Mouse (Mus musculus) left cerebral cortex, postnatal 4 days (tissue): ENCODE measurements at regions not wholly inside any gene's neighbourhood (a gene's known extent, or its start where the extent isn't known, plus 50 kb on each side); places are given as distances from the start of the nearest gene placed in this dataset.

Experiments used
- DNase-seq: peaks from one replicate; pipeline ENCODE4 v3.0.0-alpha.2; 2022
- intact Hi-C: fragments of 180-260 bp; cut with DNase I; formaldehyde crosslinking; loops from one replicate; pipeline ENCODE4 v1.15.1; 2025

DNA sequence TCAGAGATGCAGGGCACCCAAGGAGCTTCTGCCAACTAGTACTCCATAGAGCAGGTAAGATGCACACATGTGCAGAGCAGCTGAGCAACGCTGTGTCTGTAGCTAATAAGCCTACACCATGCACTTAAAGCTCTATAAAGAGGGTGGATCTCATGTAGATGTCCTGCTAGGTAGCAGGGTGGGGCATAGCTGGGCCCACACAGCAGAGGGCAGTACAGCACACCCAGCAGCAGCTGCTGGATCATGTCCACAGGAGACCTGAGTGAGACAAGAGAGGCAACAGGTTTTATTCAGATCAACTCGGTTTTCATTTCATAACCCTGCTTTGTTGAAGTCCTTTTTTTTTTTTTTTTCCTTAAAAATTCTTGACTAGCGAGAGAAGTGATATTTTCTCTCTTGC is 151.5 kb upstream of the Gm10181 start:
- intact Hi-C loops: no loop called here
- no peak for DNase-seq

DNA sequence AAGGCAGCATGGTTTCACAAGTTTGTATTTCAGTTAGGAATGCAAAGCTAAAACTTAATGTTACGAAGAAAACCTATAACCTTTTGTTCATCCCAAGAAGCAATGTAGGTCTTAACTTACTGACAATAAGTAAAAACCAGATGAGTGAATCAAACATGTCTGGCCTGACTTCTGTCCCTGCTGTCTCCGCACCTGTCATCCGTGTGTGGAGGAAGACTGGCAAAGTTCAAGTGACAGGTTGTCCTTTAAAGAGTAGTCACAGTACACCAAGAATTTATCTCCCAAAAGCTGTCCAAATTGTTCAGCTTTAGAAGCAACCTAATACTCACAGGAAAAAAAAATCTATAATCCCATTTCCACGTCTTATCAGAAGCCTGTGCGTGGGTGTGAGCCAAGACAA is 146.3 kb upstream of the Gm10181 start:
- DNase-seq: no peak
- intact Hi-C loops: no loop called here

DNA sequence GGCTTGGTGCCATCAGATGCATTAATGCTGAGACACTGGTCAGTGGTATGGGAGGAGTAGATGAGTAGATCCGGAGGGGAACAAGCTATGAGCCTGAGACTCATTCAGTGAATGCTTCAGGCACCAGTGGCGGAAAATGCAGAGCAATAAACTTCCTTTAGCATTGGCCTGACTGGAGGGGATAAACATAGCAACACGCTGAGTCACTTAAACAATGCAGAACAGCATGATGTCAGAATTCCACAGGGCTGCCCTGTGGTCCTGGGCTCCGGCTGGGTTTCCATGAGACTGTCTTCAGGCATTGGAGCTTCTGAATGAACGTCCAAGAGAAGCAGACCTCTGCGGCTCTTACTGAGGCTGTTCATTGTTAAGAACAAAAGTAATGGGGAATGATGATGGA is 145.4 kb upstream of the Gm10181 start:
- intact Hi-C loops: no loop called here
- no peak for DNase-seq

GRCm38 (mm10) chr9:24952516-24952915 is 136.7 kb upstream of the Gm10181 start:
- intact Hi-C loops: no loop called here
- no peak for DNase-seq

GRCm38 (mm10) chr9:24955641-24956040 is 133.6 kb upstream of the Gm10181 start:
- DNase-seq: no peak
- intact Hi-C loops: no loop called here

- DNase-seq: no peak
- intact Hi-C loops: no loop called here
Measured at GRCm38 (mm10) chr9:24956566-24956965, 132.7 kb upstream of the Gm10181 start.

- no peak for DNase-seq
Measured at GRCm38 (mm10) chr9:24963290-24963689, 125.9 kb upstream of the Gm10181 start.

GRCm38 (mm10) chr9:24967571-24967970 is 121.7 kb upstream of the Gm10181 start:
- intact Hi-C loops: no loop called here
- DNase-seq: peak; percentile 41

More at GRCm38 (mm10) chr9:24963290-24963689, 125.9 kb upstream of the Gm10181 start:
- intact Hi-C loops: no loop called here

- intact Hi-C loops: no loop called here
- peak; percentile 41 for DNase-seq
Measured at GRCm38 (mm10) chr9:24974021-24974741, 115.0 kb upstream of the Gm10181 start.

- DNase-seq: no peak
- intact Hi-C loops: no loop called here
Measured at GRCm38 (mm10) chr9:24982796-24983195, 106.4 kb upstream of the Gm10181 start.

DNA sequence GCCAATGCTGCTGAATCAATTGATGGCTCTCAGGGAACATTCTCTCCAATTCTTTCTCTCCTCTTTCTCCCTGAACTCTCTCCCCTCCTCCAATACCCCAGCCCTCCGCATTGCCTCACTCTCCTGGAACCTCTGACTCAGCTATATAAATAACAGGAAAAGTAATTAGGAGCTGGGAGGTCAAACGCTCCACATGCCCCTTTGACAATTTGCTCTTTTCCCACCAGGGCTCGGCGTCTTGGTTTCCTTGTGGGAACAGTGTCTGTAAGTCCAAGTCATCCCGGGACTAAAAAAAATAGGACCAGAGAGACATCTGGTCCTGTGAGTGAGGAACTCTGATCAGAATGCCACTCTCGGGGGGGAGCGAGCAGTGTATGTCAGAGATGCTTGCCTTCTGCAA is 94.7 kb upstream of the Gm10181 start:
- DNase-seq: no peak
- intact Hi-C loops: no loop called here

DNA sequence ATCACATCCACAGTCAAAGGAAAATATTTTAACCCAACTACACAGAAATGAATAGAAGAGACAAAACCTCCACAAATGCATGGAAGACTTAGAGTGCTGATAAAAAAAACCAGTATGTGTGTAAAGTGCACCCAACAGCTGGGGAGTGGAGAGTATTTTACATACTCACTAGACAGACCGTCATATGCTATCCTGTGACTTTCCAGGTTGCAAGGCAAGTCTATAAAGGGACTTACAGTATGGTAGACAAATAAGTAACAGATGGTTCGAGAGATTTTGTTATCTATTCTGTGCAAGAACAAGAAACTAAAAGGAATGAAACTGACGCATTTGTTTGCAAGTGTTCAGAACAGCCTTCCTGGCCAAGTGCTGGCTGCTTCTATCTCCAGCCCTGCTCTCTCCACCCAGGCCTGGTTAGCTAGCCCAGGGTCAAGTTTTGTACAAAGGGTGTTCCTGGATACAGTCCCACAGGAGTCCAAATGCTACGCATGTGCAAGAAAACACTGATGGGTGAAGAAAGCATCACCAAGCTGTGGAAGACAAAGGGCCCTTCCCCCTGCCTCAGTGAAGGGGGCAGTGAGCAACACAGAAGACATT is 68.0 kb upstream of the Gm10181 start:
- intact Hi-C loops: loop anchor here (10.0 kb wide), 1 partner anchor 246 kb away; the partner anchor contains the start of gene Tbx20
- DNase-seq: no peak

GRCm38 (mm10) chr9:25022439-25022838 is 66.8 kb upstream of the Gm10181 start:
- DNase-seq: no peak
- intact Hi-C loops: loop anchor here (10.0 kb wide), 1 partner anchor 248 kb away; the partner anchor contains the start of gene Tbx20

GRCm38 (mm10) chr9:25024486-25024885 is 64.7 kb upstream of the Gm10181 start:
- intact Hi-C loops: loop anchor here (10.0 kb wide), 1 partner anchor 250 kb away; the partner anchor contains the start of gene Tbx20

DNA sequence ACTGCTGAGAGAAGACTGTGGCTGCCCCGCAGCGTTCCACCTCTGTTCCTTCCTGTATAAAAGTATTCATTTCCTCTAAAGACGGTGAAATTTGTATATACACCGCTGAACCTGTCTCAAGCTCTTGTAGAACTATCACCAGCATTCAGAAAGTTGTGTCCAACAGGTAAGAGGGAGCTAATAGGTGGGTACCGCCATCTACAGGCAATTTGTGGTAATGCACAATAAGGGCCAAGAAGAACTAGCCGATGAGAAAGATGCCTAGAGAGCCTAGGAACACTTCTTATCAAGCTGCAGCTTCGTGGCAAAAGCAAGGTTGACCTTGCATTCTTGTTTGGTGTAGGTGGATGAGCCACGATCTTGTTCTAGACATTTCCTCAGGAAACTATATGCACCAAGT is 61.6 kb upstream of the Gm10181 start:
- peak; percentile 43 for DNase-seq

More at GRCm38 (mm10) chr9:25024486-25024885, 64.7 kb upstream of the Gm10181 start:
- no peak for DNase-seq

DNA sequence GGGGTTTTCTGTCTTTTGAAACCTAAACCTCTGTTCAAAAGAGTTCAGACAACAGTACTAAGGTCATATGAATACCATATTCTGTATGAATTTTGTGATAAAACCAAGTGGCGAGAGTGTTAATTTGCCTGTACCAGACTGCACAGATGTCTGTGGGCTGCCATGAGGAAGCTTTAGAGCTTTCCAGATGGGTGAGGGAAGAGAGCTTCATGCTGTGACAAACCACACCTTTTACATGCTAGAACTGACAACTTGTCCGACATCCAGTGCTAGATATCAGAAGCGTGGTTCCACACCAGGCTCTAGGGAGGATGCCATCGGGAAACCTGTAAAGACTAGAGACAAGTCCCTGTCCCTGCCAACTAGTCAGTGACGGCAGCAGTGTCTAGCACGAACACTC is 60.9 kb upstream of the Gm10181 start:
- intact Hi-C loops: loop anchor here (5.0 to 10.0 kb wide), 3 partner anchors 254 to 496 kb away; partner anchors contain the start of gene Tbx20

More for the DNA sequence above, 61.6 kb upstream of the Gm10181 start:
- intact Hi-C loops: loop anchor here (5.0 to 10.0 kb wide), 3 partner anchors 253 to 495 kb away; partner anchors contain the start of gene Tbx20

GRCm38 (mm10) chr9:25031466-25031865 is 57.8 kb upstream of the Gm10181 start:
- no peak for DNase-seq
- intact Hi-C loops: no loop called here

More for the DNA sequence above, 60.9 kb upstream of the Gm10181 start:
- no peak for DNase-seq
